Mouse (Mus musculus): ENCODE measurements around the gene Papola.
A peak's percentile ranks its signal among the peaks of the same experiment; 100 is the strongest.

Papola gene

DNA sequence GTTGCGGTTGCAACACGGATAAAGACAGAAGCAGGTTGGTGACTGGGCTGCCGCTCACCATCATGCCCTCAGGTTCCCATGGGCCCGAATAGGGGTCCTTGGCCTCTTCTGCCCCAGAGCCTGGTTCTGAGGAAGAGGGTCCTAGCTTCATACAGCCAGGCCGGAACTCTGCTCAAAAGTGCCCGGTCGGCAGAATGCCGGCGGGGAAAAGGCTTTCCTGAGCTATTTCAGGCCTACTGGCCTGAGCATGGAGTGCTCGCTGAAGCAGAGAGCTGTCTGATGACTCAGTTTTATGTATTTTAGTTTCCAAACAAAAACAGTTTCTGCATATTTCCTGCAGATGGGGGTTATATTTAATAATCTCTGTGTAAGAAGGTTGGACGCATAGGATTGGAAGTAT, 78.9 kb downstream of the Papola start:
- no peak for DNase-seq (ENCODE audit: low spot score)

DNA sequence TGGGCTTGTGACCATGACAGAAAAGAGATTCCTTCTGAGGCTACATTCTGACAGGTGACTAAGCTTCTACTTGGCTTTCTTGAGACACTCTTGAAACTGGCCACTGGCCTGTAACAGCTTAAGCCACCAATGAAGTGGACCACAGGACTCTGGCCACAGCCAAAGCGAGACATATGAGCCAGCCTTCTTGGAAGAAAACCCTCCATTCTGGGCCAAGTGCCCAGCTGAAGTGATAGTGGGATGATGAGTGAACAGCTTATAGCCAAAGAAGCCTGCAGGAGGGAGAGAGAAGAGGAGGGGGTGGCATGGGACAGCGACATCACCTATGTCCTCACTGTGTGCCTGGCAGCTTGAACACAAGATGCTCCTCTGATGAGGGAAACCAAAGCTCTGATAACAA, 83.2 kb downstream of the Papola start:
- peak; percentile 65 for DNase-seq (ENCODE audit: low spot score)

DNA sequence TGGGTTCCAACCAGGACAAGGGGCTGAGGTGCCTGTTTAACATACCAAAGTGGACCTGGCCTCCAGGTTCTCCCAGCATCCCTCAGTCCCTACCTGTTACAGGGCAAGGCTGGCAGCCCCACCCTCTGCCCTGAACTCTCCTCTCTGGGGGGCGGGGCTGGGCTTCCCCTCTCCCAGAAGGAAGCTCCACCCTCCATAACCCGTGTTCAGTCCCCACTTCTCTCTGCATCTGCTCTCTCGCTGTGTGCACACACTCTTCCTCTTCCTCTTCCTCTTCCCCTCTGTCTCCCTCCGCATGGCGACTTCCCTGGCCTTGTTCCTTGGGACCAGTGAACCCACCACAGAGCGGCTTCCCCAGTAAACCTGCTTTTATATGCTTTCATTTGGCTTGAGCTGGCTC, 84.7 kb downstream of the Papola start:
- DNase-seq (ENCODE audit: low spot score): no peak

DNA sequence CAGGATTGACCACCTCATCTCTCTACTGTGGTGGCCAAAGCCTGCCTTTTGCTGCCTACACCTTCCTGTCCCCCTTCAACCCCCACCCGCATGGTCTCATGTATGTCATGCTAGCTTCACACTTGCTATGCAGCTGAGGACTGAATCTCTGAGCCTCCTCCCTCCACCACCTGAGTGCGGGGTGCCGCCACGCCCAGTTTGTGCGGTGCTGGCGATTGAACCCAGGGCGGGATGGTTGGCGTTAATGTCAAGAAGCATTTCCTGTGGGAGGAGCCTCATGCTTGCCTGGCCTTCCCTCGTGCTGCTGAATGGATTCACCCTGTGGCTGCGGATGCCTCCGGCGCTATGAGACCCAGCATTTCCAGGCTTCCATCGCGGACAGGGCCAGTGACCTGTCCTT, 85.2 kb downstream of the Papola start:
- DNase-seq (ENCODE audit: low spot score): no peak

DNA sequence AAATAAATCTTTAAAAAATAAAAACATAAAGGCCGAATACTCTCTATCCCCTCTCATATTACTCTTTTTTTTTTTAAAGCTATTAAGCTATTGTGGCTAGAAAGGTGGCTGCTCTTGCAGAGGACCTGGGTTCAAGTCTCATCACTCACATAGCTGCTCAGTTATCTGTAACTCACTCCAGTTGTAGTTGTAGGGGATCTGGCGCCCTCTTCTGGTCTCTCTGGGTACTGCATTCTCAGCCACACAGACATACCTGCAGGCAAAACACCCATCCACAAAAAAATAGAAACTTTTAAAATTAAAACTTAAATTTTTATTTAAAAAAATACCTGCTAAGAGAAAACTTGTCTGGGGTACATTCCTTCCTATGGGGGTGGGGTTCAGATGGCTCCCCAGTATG, 88.8 kb downstream of the Papola start:
- peak; percentile 12 for DNase-seq (ENCODE audit: low spot score)

DNA sequence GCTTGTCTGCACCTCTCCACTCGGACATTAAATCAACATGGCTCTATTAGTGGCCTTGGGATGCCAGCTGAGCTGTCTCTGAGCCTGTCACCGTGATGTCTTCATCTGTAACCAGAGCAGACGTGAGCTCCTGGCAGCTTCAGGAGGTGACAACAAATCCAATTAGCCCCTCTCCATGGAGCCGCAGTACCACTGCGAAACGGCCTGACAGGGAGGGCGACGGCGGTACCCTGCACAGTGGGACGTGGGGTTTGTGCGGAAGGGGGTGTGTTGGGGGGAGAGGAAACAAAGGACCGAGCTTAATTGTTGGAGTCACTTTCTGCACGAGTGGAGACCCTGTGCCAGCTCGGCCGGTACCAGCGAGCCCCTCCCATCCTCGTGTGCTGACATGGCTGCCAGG, 90.6 kb downstream of the Papola start:
- no peak for DNase-seq (ENCODE audit: low spot score)

DNA sequence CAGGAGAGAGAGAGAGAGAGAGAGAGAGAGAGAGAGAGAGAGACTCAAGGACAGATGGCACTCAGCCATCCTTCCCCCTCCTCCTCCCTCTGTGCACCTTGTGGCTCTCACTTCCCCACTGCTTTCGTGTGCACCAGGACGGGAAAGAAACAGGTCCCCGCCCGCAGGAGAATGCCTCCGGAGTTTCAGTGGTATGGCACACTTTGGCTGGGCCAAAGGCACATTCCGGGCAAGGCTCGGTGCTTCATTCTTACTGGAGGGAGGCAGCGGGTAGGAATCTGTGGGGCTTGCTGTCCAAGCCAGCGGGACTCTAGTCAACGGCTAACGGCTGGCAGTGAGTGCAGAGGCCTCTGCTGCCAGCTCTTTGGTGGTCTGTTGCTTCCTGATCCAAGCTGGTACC, 92.0 kb downstream of the Papola start:
- DNase-seq (ENCODE audit: low spot score): no peak

DNA sequence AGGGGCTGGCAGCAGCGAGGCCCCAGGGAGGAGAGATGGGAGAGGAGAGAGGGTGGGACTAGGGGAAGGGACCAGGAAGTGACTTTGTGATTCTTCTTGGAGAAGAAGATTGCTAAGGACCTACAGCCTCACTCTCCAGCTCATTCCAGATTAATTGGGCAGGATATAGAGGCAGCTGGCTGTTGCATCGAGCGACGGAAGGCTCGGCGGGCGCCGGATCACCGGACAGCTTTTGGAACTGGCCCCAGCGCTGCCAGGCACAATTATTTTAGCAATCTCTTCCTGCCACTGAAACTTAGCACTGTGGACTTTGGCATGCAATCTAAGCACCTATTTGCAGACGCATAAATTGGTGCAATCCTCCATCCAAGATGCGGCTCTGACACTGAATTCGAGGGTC, 92.4 kb downstream of the Papola start:
- no peak for DNase-seq (ENCODE audit: low spot score)

DNA sequence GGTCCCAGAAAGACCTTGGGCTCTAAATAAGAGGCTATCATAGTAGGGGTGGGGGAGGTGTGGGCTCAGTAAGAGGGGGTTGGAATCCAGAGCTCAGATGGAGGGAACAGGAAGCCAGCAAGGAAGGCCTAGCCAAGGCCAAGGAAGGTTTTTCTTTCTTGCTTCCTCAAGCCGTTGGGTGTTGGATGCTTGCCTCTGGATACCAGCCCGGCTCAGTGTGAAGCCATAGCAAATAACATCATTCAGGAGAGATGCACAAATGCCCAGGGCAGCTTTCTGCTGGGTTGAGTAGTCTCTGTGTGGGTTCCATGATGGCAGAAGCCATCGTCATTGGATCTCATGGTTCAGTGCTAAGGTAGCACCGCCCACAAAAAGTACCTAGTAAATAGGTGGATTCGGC, 94.3 kb downstream of the Papola start:
- DNase-seq (ENCODE audit: low spot score): no peak

DNA sequence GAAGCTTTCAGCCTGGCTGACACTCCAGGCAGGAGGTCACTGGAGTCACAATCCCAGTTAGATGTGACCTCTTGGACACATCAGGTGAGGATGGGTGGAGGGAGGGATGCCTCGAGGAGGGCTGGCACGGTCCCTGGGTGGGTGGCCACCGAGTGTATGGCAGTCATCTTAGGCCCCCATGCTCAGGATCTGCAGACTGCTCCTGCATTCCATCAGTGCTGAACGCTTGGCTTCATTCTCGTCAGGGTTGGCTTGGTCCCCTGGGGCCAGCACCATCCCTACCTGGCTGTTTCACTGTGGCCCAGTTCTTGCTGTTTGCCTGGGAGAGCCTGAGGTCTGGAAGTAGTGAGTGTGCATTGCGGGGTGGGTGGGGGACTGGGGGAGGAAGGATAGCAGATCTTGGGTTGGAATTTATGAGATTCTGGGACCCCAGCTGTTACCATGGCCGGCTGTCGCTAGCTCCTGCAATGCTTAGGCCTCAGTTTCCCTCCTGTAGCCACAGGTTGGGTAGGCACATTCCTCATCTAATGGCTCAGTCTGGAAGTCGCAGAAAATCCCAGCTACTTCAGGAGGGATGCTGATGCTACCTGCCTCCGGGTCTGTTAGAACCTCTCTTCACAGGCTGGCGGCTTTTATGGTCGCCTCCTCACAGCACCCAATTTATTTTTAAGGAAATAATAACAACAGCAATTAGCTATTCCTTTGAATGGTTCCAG, 99.5 kb downstream of the Papola start:
- DNase-seq (ENCODE audit: low spot score): no peak

DNA sequence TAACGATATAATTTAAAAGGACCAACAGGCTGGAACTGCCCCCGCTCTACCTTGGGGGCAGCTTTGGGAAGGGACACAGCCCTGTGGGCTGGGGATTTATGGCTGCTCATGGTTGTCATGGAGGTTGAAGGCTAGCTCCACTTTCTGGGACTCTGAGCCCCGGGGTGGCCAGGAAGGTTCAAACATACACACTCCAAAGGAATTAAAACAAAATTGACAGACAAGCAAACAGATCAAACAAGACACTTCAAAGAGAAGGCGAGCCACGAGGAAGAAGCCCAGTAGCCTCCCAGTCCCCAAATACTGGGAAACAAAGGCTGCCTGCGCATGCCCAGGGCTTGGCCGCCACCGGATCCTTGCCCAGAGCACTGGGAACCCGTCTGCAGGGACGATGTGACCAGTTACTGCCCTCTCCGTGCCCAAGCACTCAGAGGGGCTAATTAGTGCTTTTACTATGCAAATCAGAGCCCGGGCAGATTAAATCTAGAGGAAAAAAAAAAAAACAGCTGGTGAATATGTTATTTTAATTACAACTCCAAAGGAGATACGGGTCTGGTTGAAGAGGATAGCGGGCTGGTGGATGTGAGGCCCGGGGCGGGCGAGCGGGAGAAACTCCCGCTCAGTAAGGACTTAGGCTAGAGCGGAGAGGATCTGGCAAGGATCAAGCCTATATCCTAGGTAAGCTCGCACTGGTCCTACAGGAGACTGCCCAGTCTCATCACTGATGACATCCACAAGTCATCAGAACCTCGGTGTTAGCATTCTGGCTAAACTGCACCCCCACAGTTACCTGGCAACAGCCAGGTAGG, 100.2 kb downstream of the Papola start:
- no peak for DNase-seq (ENCODE audit: low spot score)
